Mouse (Mus musculus) thymus, adult 2 months (tissue): Measurements from ENCODE around the gene Kif1b.

Source experiments
- CTCF ChIP-seq: fragments of 200-500 bp; IDR thresholded peaks from 2 replicates; pipeline ENCODE4 v1.5.1; 2012; ENCODE audit warnings: mild to moderate bottlenecking, control low read depth, low read length, moderate library complexity, borderline replicate concordance; ENCODE audit not compliant: control insufficient read depth, poor library complexity, insufficient read depth; ENCODE audit errors: extremely low read depth
- POLR2A ChIP-seq: fragments of 200-500 bp; IDR thresholded peaks from 2 replicates; pipeline ENCODE4 v1.6.1; 2012; ENCODE audit warnings: mild to moderate bottlenecking, low read length, control low read depth, moderate library complexity; ENCODE audit not compliant: control insufficient read depth, poor library complexity, insufficient read depth; ENCODE audit errors: extremely low read depth

DNA sequence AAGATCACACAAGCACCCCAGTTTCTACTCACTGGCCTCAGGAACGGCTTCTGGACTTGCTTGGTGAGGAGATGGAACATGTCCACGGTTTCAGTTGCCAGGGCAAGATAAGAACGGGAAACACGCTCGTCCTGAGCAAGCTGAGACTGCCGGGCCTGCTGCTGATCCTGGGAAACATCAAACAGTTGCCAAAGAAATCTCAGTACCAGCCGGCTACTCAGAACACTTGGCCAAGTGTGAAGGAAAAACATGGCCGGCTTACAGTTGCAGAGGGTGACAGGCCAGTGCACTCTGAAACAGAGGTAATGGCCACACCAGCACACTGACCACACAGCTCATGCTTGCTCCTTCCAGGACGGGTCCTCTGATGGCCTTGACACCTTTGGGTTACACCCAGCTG is 29.9 kb upstream of the Kif1b start:
- no peak for TF ChIP-seq CTCF
- no peak for TF ChIP-seq POLR2A
